Mouse (Mus musculus) G1E (cell line): Measurements from ENCODE around the gene Dop1b. TPM values are rescaled to one million over a fixed set of nuclear protein-coding genes. Genes with fewer than 3 reads are reported as not detected.

ENCODE experiments used
- ATAC-seq: 2 replicates; pipeline ENCODE4 v1.8.0; 2016; ENCODE audit warnings: mild to moderate bottlenecking; ENCODE audit not compliant: insufficient number of reproducible peaks, poor library complexity, low FRiP score, severe bottlenecking; ENCODE audit errors: extremely low read depth
- DNase-seq: peaks from one replicate; pipeline ENCODE4 v3.0.0; 2012; ENCODE audit warnings: low spot score
- H3K27me3 ChIP-seq: 2 replicates; pipeline ENCODE4 v1.6.1; 2012; ENCODE audit warnings: mild to moderate bottlenecking, low read length, inconsistent platforms; ENCODE audit not compliant: insufficient read depth
- H3K36me3 ChIP-seq: replicated peaks from 2 replicates; pipeline ENCODE3; 2012; ENCODE audit warnings: mild to moderate bottlenecking, inconsistent platforms
- H3K4me1 ChIP-seq: 2 replicates; pipeline ENCODE4 v1.6.1; 2012; ENCODE audit warnings: low read depth, low read length, inconsistent platforms, mixed read lengths; ENCODE audit not compliant: insufficient read depth
- H3K4me3 ChIP-seq: 2 replicates; pipeline ENCODE4 v1.5.1; 2012; ENCODE audit warnings: low read depth, mild to moderate bottlenecking, inconsistent platforms, low read length, moderate library complexity, mixed read lengths
- H3K9me3 ChIP-seq: replicated peaks from 2 replicates; pipeline ENCODE4 v1.6.1; 2012; ENCODE audit warnings: inconsistent platforms
- CTCF ChIP-seq: IDR thresholded peaks from 2 replicates; pipeline ENCODE4 v1.5.1; 2012; ENCODE audit warnings: low read depth, low read length, inconsistent platforms, mixed read lengths
- GATA1 ChIP-seq: IDR thresholded peaks from 2 replicates; pipeline ENCODE4 v1.6.1; 2012; ENCODE audit warnings: borderline replicate concordance, low read length, inconsistent platforms, mixed read lengths
- GATA2 ChIP-seq: IDR thresholded peaks from 2 replicates; pipeline ENCODE4 v1.6.1; 2012; ENCODE audit warnings: low read depth, low read length, inconsistent platforms, borderline replicate concordance
- POLR2AphosphoS5 ChIP-seq: IDR thresholded peaks from 2 replicates; pipeline ENCODE4 v1.6.1; 2012; ENCODE audit warnings: low read depth, low read length, inconsistent platforms; ENCODE audit not compliant: insufficient replicate concordance
- TAL1 ChIP-seq: conservative IDR thresholded peaks from 2 replicates; pipeline ENCODE4 v1.6.1; 2012; ENCODE audit warnings: low read depth, low read length, inconsistent platforms, mixed read lengths
- polyA plus RNA-seq: library from polyadenylated mRNA; stranded (reverse); fragments of >175 nt; gene quantifications from 2 replicates; pipeline ENCODE4 v1.2.3, GENCODE M21; 2012
- total RNA-seq, 2 experiments: library from RNA; stranded (forward) in 1 of 2; stranded (reverse) in 1 of 2; fragments of 200-1000 nt in 1 of 2; fragments of >200 nt in 1 of 2; fragmentation: Nextera tagmentation in 1 of 2; gene quantifications; 2 replicates each; pipeline ENCODE4 v1.2.3; 2014 to 2017

The Dop1b gene
- total and polyA plus RNA-seq, 3 experiments, result 1.2 to 3.2 (median 1.6) TPM

GRCm38 (mm10) chr16:93807961-93808554, 96.4 kb downstream of the Dop1b start:
- TF ChIP-seq TAL1 (no peak), POLR2AphosphoS5 (no peak), GATA2 (no peak), CTCF (no peak), GATA1 (no peak)
- no peak for ATAC-seq

GRCm38 (mm10) chr16:93815856-93816736, 104.4 kb downstream of the Dop1b start:
- peaks cover 15% of the 10 kb centered on the region for H3K9me3 ChIP-seq
- no peaks in the 10 kb centered on the region for H3K27me3 ChIP-seq
- H3K4me1 ChIP-seq, result peaks cover 48% of the 10 kb centered on the region
- TF ChIP-seq TAL1 (no peak), POLR2AphosphoS5 (no peak), GATA1 (no peak), CTCF (no peak), GATA2 (no peak)
- DNase-seq (peak; percentile 55), ATAC-seq (peak; percentile 58)
- no peaks in the 10 kb centered on the region for H3K36me3 ChIP-seq
- peak overlapping the region; percentile 54; the same call in 1 of the 2 replicates for H3K4me3 ChIP-seq

More at GRCm38 (mm10) chr16:93807961-93808554, 96.4 kb downstream of the Dop1b start:
- Histone ChIP-seq H3K27me3 (peaks cover 28% of the 10 kb centered on the region; the same call in 1 of the 2 replicates), H3K4me1 (peaks cover 4% of the 10 kb centered on the region; the same call in 1 of the 2 replicates), H3K4me3 (no peak overlapping the region), H3K36me3 (no peaks in the 10 kb centered on the region), H3K9me3 (peaks cover 15% of the 10 kb centered on the region)
- no peak for DNase-seq

- H3K4me3 ChIP-seq, result peak overlapping the region; percentile 54; the same call in 1 of the 2 replicates
Observed at GRCm38 (mm10) chr16:93816861-93817260, 105.2 kb downstream of the Dop1b start.

GRCm38 (mm10) chr16:93817371-93817770, 105.7 kb downstream of the Dop1b start:
- ATAC-seq, result no peak
- no peak for TF ChIP-seq GATA2
- TF ChIP-seq POLR2AphosphoS5, result no peak
- no peak for TF ChIP-seq CTCF
- no peak for TF ChIP-seq TAL1
- no peak for TF ChIP-seq GATA1
- Histone ChIP-seq H3K9me3 (peaks cover 6% of the 10 kb centered on the region), H3K36me3 (no peaks in the 10 kb centered on the region), H3K27me3 (no peaks in the 10 kb centered on the region), H3K4me1 (peaks cover 48% of the 10 kb centered on the region), H3K4me3 (no peak overlapping the region)
- DNase-seq, result no peak

More at GRCm38 (mm10) chr16:93816861-93817260, 105.2 kb downstream of the Dop1b start:
- H3K27me3 ChIP-seq, result no peaks in the 10 kb centered on the region
- TF ChIP-seq GATA2, result no peak
- TF ChIP-seq POLR2AphosphoS5, result no peak
- TF ChIP-seq GATA1, result no peak
- no peak for TF ChIP-seq TAL1
- no peak for TF ChIP-seq CTCF
- DNase-seq (no peak), ATAC-seq (no peak)
- no peaks in the 10 kb centered on the region for H3K36me3 ChIP-seq
- H3K4me1 ChIP-seq, result peaks cover 48% of the 10 kb centered on the region
- peaks cover 9% of the 10 kb centered on the region for H3K9me3 ChIP-seq

- ATAC-seq (peak; percentile 52), DNase-seq (peak; percentile 43)
- TF ChIP-seq GATA1 (no peak), TAL1 (0 out of 2 replicates have a peak, but pooled peaks have one; percentile 28)
- Histone ChIP-seq H3K27me3 (no peaks in the 10 kb centered on the region), H3K9me3 (peaks cover 4% of the 10 kb centered on the region; the same call in 1 of the 2 replicates), H3K36me3 (no peaks in the 10 kb centered on the region), H3K4me3 (peak overlapping the region; percentile 49; the same call in 1 of the 2 replicates), H3K4me1 (peaks cover 48% of the 10 kb centered on the region)
Observed at GRCm38 (mm10) chr16:93818691-93819324, 107.1 kb downstream of the Dop1b start.

- TF ChIP-seq GATA2 (no peak), TAL1 (no peak), GATA1 (no peak), CTCF (no peak), POLR2AphosphoS5 (no peak)
- ATAC-seq (no peak), DNase-seq (no peak)
- no peaks in the 10 kb centered on the region for H3K36me3 ChIP-seq
- no peaks in the 10 kb centered on the region for H3K27me3 ChIP-seq
- H3K4me1 ChIP-seq, result peaks cover 48% of the 10 kb centered on the region
- peaks cover 4% of the 10 kb centered on the region; the same call in 1 of the 2 replicates for H3K9me3 ChIP-seq
- H3K4me3 ChIP-seq, result peak overlapping the region; percentile 49; the same call in 1 of the 2 replicates
Observed at GRCm38 (mm10) chr16:93819325-93819696, 107.6 kb downstream of the Dop1b start.
